Mouse (Mus musculus) forebrain, embryonic 15.5 days (tissue): ENCODE results near the gene Cd302. TPM values are rescaled to one million over a fixed set of nuclear protein-coding genes. Genes with fewer than 3 reads are reported as not detected.

Experiments
- ATAC-seq: fragments of 200-750 bp; cut with Nextera tagmentation; replicated peaks from 2 replicates; pipeline ENCODE4 v1.8.0; 2017; ENCODE audit warnings: mild to moderate bottlenecking, moderate TSS enrichment, moderate library complexity
- H3K27ac ChIP-seq: fragments of 300-500 bp; sonication (generic); replicated peaks from 2 replicates; pipeline ENCODE4 v1.5.1; 2015; ENCODE audit warnings: mild to moderate bottlenecking, inconsistent platforms
- H3K27me3 ChIP-seq: fragments of 300-500 bp; sonication (generic); 2 replicates; pipeline ENCODE4 v1.6.1; 2015; ENCODE audit warnings: inconsistent platforms
- H3K36me3 ChIP-seq: fragments of 300-500 bp; sonication (generic); 2 replicates; pipeline ENCODE4 v1.6.1; 2015; ENCODE audit warnings: mild to moderate bottlenecking, inconsistent platforms
- H3K4me1 ChIP-seq: fragments of 300-500 bp; sonication (generic); 2 replicates; pipeline ENCODE4 v1.6.1; 2015; ENCODE audit warnings: inconsistent platforms
- H3K4me2 ChIP-seq: fragments of 300-500 bp; sonication (generic); replicated peaks from 2 replicates; pipeline ENCODE4 v1.6.1; 2015; ENCODE audit warnings: mild to moderate bottlenecking, inconsistent platforms
- H3K4me3 ChIP-seq: fragments of 300-500 bp; sonication (generic); 2 replicates; pipeline ENCODE4 v1.5.1; 2015; ENCODE audit warnings: mild to moderate bottlenecking, inconsistent platforms
- H3K9ac ChIP-seq: fragments of 300-500 bp; sonication (generic); replicated peaks from 2 replicates; pipeline ENCODE4 v1.6.1; 2015; ENCODE audit warnings: mild to moderate bottlenecking, inconsistent platforms
- H3K9me3 ChIP-seq: fragments of 300-500 bp; sonication (generic); 2 replicates; pipeline ENCODE4 v1.6.1; 2016; ENCODE audit warnings: inconsistent platforms
- WGBS: fragments of 180-500 bp; shearing (Covaris S2); methylation state at CpG from one replicate; pipeline ENCODE4 v1.1.7; 2015; ENCODE audit warnings: mixed read lengths; 5-methylcytosine and 5-hydroxymethylcytosine counted together
- polyA plus RNA-seq: library from polyadenylated mRNA; unstranded; fragments of >200 nt; fragmentation: Nextera tagmentation; extraction: Ambion mirVana; gene quantifications from 2 replicates; pipeline ENCODE4 v1.2.1, GENCODE M21; 2015

The Cd302 gene
- polyA plus RNA-seq, 1 experiment from 2014 or later = 10.3 TPM

DNA sequence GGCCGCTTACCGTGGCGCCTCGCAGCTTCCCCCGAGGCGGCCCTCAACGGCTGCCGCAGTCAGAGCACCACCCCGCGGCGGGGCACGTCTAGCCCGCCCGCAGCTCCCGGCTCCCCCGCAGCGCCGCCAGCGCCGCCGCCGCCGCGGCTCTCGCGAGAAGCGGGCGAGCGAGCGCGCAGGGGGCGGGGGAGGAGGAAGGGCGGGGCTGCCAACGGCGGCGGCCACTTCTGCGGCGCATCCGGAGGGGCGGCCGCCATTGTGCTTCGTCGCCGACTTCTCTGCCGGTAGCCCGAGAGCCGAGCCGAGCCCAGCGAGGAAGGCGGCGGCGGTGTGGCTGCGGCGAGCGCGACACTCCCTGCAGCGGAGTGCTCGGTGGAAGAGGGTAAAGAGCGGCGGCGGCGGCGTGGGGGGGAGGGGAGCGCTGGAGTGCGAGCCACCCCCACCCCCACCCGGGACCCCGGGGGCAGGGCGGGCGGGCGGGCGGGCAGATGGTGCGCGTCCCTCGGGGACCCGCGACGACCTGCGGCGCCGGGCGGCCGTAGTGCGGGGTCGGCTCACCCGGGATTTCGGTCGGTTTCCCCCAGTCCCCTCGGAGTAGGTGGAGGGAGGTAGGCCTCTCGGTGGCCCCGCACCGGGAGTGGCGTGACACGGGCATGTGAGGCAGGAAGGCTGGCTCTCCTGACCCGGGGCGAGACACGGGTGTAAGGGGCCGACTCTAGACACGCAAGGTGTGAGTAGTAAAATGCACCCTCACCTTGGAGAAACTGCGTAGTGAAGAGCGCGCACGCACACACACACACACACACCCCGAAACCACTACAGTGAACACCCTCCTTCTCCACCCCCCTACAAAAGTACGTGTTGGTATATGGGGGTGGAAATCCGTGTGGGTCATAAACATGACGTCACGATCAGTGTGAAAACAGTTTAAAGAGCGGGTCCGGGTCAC lies 74.3 kb downstream of the Cd302 start, which contains the start of the genes Baz2b and March7:
Gene Baz2b (minus strand): TSS at position 137 of the 949 bp plus-strand sequence.
Gene March7 (plus strand): TSS at position 185 of the 949 bp plus-strand sequence.
- Histone ChIP-seq H3K4me3 (peak within 1 kb of the TSS; percentile 91), H3K4me2 (peak within 1 kb of the TSS; percentile 64), H3K9me3 (no peaks in the 10 kb centered on the region), H3K27me3 (no peaks in the 10 kb centered on the region), H3K9ac (peak within 1 kb of the TSS; percentile 95), H3K36me3 (peaks cover 7% of the 10 kb centered on the region), H3K27ac (peak within 1 kb of the TSS; percentile 92), H3K4me1 (peaks cover 42% of the 10 kb centered on the region)
- peak; percentile 93 for ATAC-seq
- 0% methylated on average over 78 of the region's 109 CpGs for WGBS

DNA sequence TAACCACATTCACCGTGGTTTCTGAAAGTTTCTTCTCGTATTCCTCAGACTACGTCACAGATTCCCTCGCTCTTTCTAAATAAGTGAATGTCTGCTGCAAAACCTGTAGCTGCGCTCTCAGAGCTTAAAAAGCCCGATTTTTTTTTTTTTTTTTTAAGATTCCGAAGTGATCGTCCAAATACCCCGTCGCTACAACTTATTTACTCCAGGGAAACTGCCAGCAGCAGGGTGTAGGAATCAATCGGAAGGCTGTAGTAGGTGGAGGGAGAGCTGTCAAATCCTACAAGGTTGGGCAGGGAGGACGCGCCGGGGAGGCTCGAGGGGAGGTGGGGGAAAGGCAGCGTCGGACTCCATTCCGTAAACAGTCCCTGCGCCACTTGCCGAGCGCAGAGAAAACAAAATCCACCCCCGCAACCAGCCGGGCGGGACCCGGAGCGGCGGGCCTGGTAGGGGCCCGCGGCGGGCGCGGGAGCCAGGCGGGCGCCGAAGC lies 75.1 kb downstream of the Cd302 start:
- Histone ChIP-seq H3K4me3 (peak overlapping the region; percentile 91), H3K9me3 (no peaks in the 10 kb centered on the region), H3K4me1 (peaks cover 40% of the 10 kb centered on the region), H3K4me2 (peak overlapping the region; percentile 56), H3K27ac (peak overlapping the region; percentile 92), H3K36me3 (peaks cover 12% of the 10 kb centered on the region), H3K27me3 (no peaks in the 10 kb centered on the region), H3K9ac (peak overlapping the region; percentile 95)
- ATAC-seq = no peak; the same call in 1 of the 2 replicates
- under 1% methylated on average over 31 of the region's 35 CpGs for WGBS

DNA sequence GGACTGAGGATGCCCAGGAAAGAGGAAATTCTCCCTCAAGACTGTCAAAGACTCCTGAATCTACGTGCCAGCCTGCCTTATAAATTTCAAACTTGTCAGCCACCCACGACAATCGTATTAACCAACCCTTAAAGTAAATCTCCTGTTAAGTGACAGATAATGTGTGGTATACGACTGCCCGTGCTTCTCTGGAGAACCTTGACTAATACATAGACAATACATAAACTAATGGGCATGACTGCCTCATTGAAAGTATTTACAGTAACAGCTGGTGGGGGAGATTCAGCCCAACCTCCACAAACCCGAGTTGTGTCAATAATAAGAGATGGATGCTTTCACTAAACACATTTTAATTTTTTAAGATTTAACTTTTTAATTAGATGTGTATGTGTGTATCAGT lies 78.5 kb downstream of the Cd302 start:
- Histone ChIP-seq H3K36me3 (peaks cover 9% of the 10 kb centered on the region), H3K4me2 (no peak overlapping the region), H3K9ac (no peak overlapping the region), H3K9me3 (no peaks in the 10 kb centered on the region), H3K4me3 (no peak overlapping the region), H3K27ac (no peak overlapping the region), H3K4me1 (peaks cover 11% of the 10 kb centered on the region), H3K27me3 (no peaks in the 10 kb centered on the region)
- no peak for ATAC-seq
- WGBS = 82% methylated on average over 6 of the region's 6 CpGs

DNA sequence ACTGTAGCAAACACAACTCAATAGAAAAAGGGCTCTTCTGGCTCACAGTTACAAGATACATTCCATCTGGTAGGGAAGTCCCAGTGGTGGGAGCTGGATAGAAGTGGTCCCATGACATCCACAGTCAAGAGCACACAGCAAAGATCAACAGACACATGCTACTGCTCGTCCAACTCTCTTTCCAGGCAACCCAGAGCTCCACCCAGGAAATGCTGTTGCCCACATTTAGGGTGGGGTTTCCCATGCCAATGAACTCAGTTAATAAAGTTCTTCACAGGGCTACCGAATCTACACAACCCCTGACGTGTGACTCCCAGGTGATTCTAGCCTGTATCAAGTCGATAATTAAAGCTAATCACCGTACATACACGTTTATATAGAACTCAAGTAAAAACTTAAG lies 80.1 kb downstream of the Cd302 start:
- WGBS = 91% methylated on average over 6 of the region's 6 CpGs
- no peaks in the 10 kb centered on the region for H3K27me3 ChIP-seq
- no peak for ATAC-seq
- H3K36me3 ChIP-seq = peaks cover 9% of the 10 kb centered on the region
- H3K27ac ChIP-seq = no peak overlapping the region
- no peak overlapping the region for H3K4me2 ChIP-seq
- H3K4me3 ChIP-seq = no peak overlapping the region
- peaks cover 9% of the 10 kb centered on the region for H3K4me1 ChIP-seq
- H3K9ac ChIP-seq = no peak overlapping the region
- H3K9me3 ChIP-seq = no peaks in the 10 kb centered on the region

DNA sequence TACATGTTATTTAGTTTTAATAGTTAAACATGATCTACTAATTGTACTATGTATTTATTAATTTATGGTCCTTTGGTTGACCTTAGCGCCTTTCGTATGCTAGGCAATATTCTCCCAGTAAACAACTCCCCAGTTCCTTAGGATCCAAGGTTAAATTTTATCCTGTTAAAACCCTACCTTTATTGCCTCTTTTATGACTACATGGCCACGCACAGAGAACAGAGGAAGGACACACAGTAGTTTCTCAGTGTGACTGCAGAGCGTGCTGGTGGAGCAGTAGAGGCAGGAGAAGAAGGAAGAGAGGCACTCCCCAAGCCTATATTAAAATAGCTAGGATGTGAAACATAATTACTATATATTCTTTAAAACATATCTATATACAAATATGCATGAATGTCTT lies 80.6 kb downstream of the Cd302 start:
- WGBS = 97% methylated on average over 4 of the region's 4 CpGs
- peaks cover 5% of the 10 kb centered on the region; the same call in 1 of the 2 replicates for H3K4me1 ChIP-seq

DNA sequence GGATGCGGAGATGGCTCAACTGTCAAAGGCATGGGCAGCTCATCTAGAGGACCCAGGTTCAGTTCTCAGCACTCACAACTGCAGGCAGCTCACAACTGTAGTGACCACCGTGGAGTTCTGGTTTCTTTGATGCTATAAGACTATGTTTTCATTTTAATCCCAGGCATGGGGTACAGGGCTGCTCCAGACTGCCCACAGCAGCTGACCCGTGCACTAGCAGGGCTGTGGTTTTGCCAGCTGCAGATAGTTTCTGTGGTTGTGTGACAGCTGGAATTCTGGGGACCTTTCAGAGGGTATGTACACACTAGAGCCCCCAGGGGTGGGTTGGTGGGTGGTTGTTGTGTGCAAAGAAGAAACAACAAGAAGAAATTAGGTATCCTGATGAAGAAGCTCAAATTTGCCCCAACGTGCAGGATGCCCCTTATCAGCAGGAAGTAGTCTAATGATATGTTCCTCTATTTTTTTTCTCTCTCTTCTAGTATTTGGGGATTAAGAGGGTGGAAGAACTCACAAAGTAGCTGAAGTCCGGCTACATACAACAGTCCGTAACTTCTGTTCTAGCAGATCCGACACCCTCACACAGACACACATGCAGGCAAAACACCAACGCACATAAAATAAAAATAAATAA lies 81.3 kb downstream of the Cd302 start:
- Histone ChIP-seq H3K4me3 (no peak overlapping the region), H3K9me3 (no peaks in the 10 kb centered on the region), H3K9ac (no peak overlapping the region), H3K36me3 (peaks cover 9% of the 10 kb centered on the region), H3K27ac (no peak overlapping the region), H3K27me3 (no peaks in the 10 kb centered on the region), H3K4me2 (no peak overlapping the region), H3K4me1 (peaks cover 1% of the 10 kb centered on the region; the same call in 1 of the 2 replicates)
- WGBS = 92% methylated on average over 8 of the region's 8 CpGs
- ATAC-seq = no peak

More for the DNA sequence above, 80.6 kb downstream of the Cd302 start:
- Histone ChIP-seq H3K9ac (no peak overlapping the region), H3K4me3 (no peak overlapping the region), H3K4me2 (no peak overlapping the region), H3K27ac (no peak overlapping the region), H3K27me3 (no peaks in the 10 kb centered on the region), H3K9me3 (no peaks in the 10 kb centered on the region), H3K36me3 (peaks cover 9% of the 10 kb centered on the region)
- no peak for ATAC-seq

Other genes starting within 250 kb of the Cd302 start
- 71.6 and 75.0 TPM in 2 replicates for gene Baz2b, start 74.6 kb downstream of the Cd302 start, polyA plus RNA-seq
- gene March7, start 74.6 kb downstream of the Cd302 start, polyA plus RNA-seq = 103 and 114 TPM in 2 replicates
- gene Ly75, start 98.8 kb upstream of the Cd302 start, polyA plus RNA-seq = 0.52 and 0.54 TPM in 2 replicates